Mouse (Mus musculus) stomach, postnatal 0 days (tissue): ENCODE results near the gene Borcs6.

Experiments used
- CTCF ChIP-seq: IDR thresholded peaks from 2 replicates; pipeline ENCODE4 v1.5.1; 2016; ENCODE audit warnings: antibody characterized with exemption, low read depth, mild to moderate bottlenecking, moderate library complexity
- EP300 ChIP-seq: optimal IDR thresholded peaks from 2 replicates; pipeline ENCODE3; 2016; ENCODE audit warnings: antibody characterized with exemption

GRCm38 (mm10) chr11:69062761-69063224 lies 3.3 kb downstream of the Borcs6 start:
- TF ChIP-seq CTCF = no peak
- TF ChIP-seq EP300 = no peak
